Mouse (Mus musculus) kidney, adult 2 months (tissue): Measurements from ENCODE around the gene Dzank1. TPM values are rescaled to one million over a fixed set of nuclear protein-coding genes. Genes with fewer than 3 reads are reported as not detected.

Experiments
- DNase-seq: peaks from one replicate; pipeline ENCODE4 v3.0.0; 2021
- H3K27ac ChIP-seq: fragments of 200-500 bp; 2 replicates; pipeline ENCODE4 v1.5.1; 2012; ENCODE audit warnings: low read depth, low read length, control low read depth, inconsistent platforms; ENCODE audit not compliant: insufficient read depth
- H3K27me3 ChIP-seq: fragments of 200-500 bp; replicated peaks from 2 replicates; pipeline ENCODE4 v1.6.1; 2012; ENCODE audit warnings: mild to moderate bottlenecking, moderate library complexity, low read length, inconsistent platforms; ENCODE audit not compliant: control insufficient read depth, insufficient read depth
- H3K36me3 ChIP-seq: fragments of 200-500 bp; 2 replicates; pipeline ENCODE4 v1.6.1; 2012; ENCODE audit warnings: mild to moderate bottlenecking, moderate library complexity, low read length, inconsistent platforms; ENCODE audit not compliant: control insufficient read depth, insufficient read depth
- H3K4me1 ChIP-seq: fragments of 200-500 bp; 2 replicates; pipeline ENCODE4 v1.6.1; 2011; ENCODE audit warnings: low read length; ENCODE audit not compliant: control insufficient read depth, insufficient read depth
- H3K4me3 ChIP-seq: fragments of 200-500 bp; 2 replicates; pipeline ENCODE4 v1.5.1; 2011; ENCODE audit warnings: mild to moderate bottlenecking, low read depth, low read length, control low read depth; ENCODE audit not compliant: insufficient read depth
- CTCF ChIP-seq: fragments of 200-500 bp; conservative IDR thresholded peaks from 2 replicates; pipeline ENCODE4 v1.5.1; 2011; ENCODE audit warnings: low read depth, mild to moderate bottlenecking, control low read depth, low read length, moderate library complexity, mixed read lengths; ENCODE audit not compliant: insufficient read depth, insufficient read length
- POLR2A ChIP-seq: fragments of 200-500 bp; IDR thresholded peaks from one replicate; pipeline ENCODE4 v1.6.1; 2011; ENCODE audit warnings: low read depth, low read length, control low read depth
- WGBS: fragments of 180-500 bp; shearing (Covaris S2); methylation state at CpG from one replicate; pipeline ENCODE4 v1.1.7; 2018; 5-methylcytosine and 5-hydroxymethylcytosine counted together
- polyA plus RNA-seq: library from polyadenylated mRNA; depleted of rRNA; stranded (reverse); fragments of >200 nt; gene quantifications from 2 replicates; pipeline ENCODE4 v1.2.3, GENCODE M21; 2012; rRNA removed

The Dzank1 gene
- polyA plus RNA-seq, 1 experiment = 1.6 TPM

- TF ChIP-seq POLR2A = no peak
- TF ChIP-seq CTCF = no peak
- no peaks in the 10 kb centered on the region for H3K27me3 ChIP-seq
- H3K4me3 ChIP-seq = no peak overlapping the region
- DNase-seq = no peak
- H3K27ac ChIP-seq = no peak overlapping the region
- H3K4me1 ChIP-seq = no peaks in the 10 kb centered on the region
- H3K36me3 ChIP-seq = no peaks in the 10 kb centered on the region
- 76% methylated on average over 10 of the region's 10 CpGs for WGBS
Measured at GRCm38 (mm10) chr2:144435679-144436078, 91.5 kb downstream of the Dzank1 start.

GRCm38 (mm10) chr2:144431286-144431825, 95.9 kb downstream of the Dzank1 start:
- Histone ChIP-seq H3K27me3 (no peaks in the 10 kb centered on the region), H3K27ac (no peak overlapping the region), H3K36me3 (no peaks in the 10 kb centered on the region), H3K4me3 (no peak overlapping the region), H3K4me1 (0 out of 2 replicates have a peak, but pooled peaks cover 2% of the 10 kb centered on the region)
- DNase-seq = peak; percentile 15
- WGBS = 67% methylated on average over 5 of the region's 5 CpGs
- TF ChIP-seq CTCF = no peak
- no peak for TF ChIP-seq POLR2A

GRCm38 (mm10) chr2:144429171-144429570, 98.0 kb downstream of the Dzank1 start:
- Histone ChIP-seq H3K27me3 (no peaks in the 10 kb centered on the region), H3K27ac (no peak overlapping the region), H3K4me3 (no peak overlapping the region), H3K36me3 (no peaks in the 10 kb centered on the region), H3K4me1 (0 out of 2 replicates have a peak, but pooled peaks cover 2% of the 10 kb centered on the region)
- WGBS = 70% methylated on average over 7 of the region's 7 CpGs
- DNase-seq = peak; percentile 36
- no peak for TF ChIP-seq POLR2A

DNA sequence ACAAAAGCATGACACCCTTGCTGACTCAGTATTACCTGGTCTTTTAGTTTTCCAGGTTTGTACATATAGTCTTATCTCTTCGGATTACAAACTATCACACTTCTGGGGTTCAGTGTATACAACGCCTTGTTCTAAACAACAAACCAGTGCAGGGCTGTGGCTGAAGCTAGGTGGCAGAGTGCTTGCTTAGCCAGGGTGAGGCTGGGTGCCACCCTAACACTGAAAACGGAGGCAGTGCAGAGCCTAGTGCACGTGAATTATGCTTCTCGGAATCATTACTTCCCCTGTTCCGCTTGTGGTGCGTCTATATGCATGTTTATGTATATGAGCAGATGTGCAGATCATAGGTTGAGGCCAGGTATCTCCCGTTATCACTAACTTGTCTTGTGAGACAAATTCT, 98.6 kb downstream of the Dzank1 start:
- no peak overlapping the region for H3K27ac ChIP-seq
- no peak overlapping the region for H3K4me3 ChIP-seq
- 0 out of 2 replicates have a peak, but pooled peaks cover 2% of the 10 kb centered on the region for H3K4me1 ChIP-seq
- DNase-seq = no peak
- H3K27me3 ChIP-seq = no peaks in the 10 kb centered on the region
- 88% methylated on average over 8 of the region's 8 CpGs for WGBS
- no peaks in the 10 kb centered on the region for H3K36me3 ChIP-seq
- TF ChIP-seq CTCF (no peak), POLR2A (no peak)

DNA sequence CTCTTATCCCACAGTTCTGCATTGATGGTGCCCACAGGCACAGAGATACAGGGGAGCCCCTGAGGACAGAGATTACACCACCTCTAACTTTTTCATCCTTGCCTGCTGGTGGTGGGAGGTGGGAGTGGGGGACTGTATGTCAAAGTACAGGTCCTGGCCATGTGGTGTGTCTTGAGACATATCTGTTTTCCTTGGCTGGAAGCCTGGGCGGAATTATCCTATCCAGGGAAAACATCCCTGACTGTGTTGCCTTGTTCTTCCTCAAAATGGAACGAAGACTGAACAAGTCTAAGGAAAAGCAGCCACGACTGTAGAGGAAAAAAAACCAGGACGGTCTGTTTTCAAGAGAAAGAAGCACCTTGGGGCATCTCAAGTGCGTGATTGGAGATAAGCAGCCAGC, 99.4 kb downstream of the Dzank1 start:
- WGBS = 70% methylated on average over 5 of the region's 5 CpGs
- H3K4me3 ChIP-seq = no peak overlapping the region
- H3K27ac ChIP-seq = no peak overlapping the region
- H3K4me1 ChIP-seq = 0 out of 2 replicates have a peak, but pooled peaks cover 2% of the 10 kb centered on the region
- peak; percentile 21 for DNase-seq
- no peak for TF ChIP-seq POLR2A
- no peak for TF ChIP-seq CTCF
- no peaks in the 10 kb centered on the region for H3K36me3 ChIP-seq
- H3K27me3 ChIP-seq = no peaks in the 10 kb centered on the region

GRCm38 (mm10) chr2:144425761-144426160, 101.5 kb downstream of the Dzank1 start:
- 35% methylated on average over 1 of the region's 1 CpGs for WGBS
- TF ChIP-seq CTCF (no peak), POLR2A (no peak)

GRCm38 (mm10) chr2:144422094-144422675, 105.0 kb downstream of the Dzank1 start:
- Histone ChIP-seq H3K27ac (no peak overlapping the region), H3K4me1 (0 out of 2 replicates have a peak, but pooled peaks cover 2% of the 10 kb centered on the region), H3K27me3 (no peaks in the 10 kb centered on the region), H3K4me3 (no peak overlapping the region), H3K36me3 (no peaks in the 10 kb centered on the region)
- no peak for DNase-seq
- TF ChIP-seq CTCF = no peak
- no peak for TF ChIP-seq POLR2A
- WGBS = 49% methylated on average over 10 of the region's 10 CpGs

More at GRCm38 (mm10) chr2:144425761-144426160, 101.5 kb downstream of the Dzank1 start:
- Histone ChIP-seq H3K36me3 (no peaks in the 10 kb centered on the region), H3K4me3 (no peak overlapping the region), H3K27ac (peak overlapping the region; percentile 53), H3K27me3 (no peaks in the 10 kb centered on the region), H3K4me1 (0 out of 2 replicates have a peak, but pooled peaks cover 2% of the 10 kb centered on the region)
- DNase-seq = peak; percentile 60

Other genes starting within 250 kb of the Dzank1 start
- 2.1 and 3.0 TPM in 2 replicates for gene Ovol2, start 195.3 kb downstream of the Dzank1 start, polyA plus RNA-seq
- gene Kat14, start 158.4 kb downstream of the Dzank1 start, polyA plus RNA-seq = 43.0 and 44.8 TPM in 2 replicates
- not detected in 2 replicates for gene Pet117, start 158.4 kb downstream of the Dzank1 start, polyA plus RNA-seq
- 7.5 and 8.3 TPM in 2 replicates for gene Polr3f, start 304 bp upstream of the Dzank1 start, polyA plus RNA-seq
- 31.2 and 31.7 TPM in 2 replicates for gene Rbbp9, start 23.5 kb upstream of the Dzank1 start, polyA plus RNA-seq
- 70.4 and 77.3 TPM in 2 replicates for gene Sec23b, start 28.8 kb upstream of the Dzank1 start, polyA plus RNA-seq
- gene Smim26, start 66.6 kb upstream of the Dzank1 start, polyA plus RNA-seq = 16.3 and 24.7 TPM in 2 replicates
- 19.3 and 25.5 TPM in 2 replicates for gene Dtd1, start 72.5 kb upstream of the Dzank1 start, polyA plus RNA-seq